Mouse (Mus musculus): Measurements from ENCODE around the gene Jmjd7. TPM values are rescaled to one million over a fixed set of nuclear protein-coding genes. Genes with fewer than 3 reads are reported as not detected.

Jmjd7 gene
- total RNA-seq, 2 experiments from 2014 or later, result 5.3 to 6.3 TPM

GRCm38 (mm10) chr2:120011462-120012200 lies 15.7 kb upstream of the Jmjd7 start:
- peak; percentile 52 to 59 for DNase-seq (ENCODE audit: low spot score in 2 of 2)

GRCm38 (mm10) chr2:120012924-120013323 lies 14.4 kb upstream of the Jmjd7 start:
- no peak for DNase-seq (ENCODE audit: low spot score in 2 of 2)

- DNase-seq (ENCODE audit: low spot score in 2 of 2), result no peak
These were observed 13.3 kb upstream of the Jmjd7 start for GRCm38 (mm10) chr2:120013831-120014486.

DNA sequence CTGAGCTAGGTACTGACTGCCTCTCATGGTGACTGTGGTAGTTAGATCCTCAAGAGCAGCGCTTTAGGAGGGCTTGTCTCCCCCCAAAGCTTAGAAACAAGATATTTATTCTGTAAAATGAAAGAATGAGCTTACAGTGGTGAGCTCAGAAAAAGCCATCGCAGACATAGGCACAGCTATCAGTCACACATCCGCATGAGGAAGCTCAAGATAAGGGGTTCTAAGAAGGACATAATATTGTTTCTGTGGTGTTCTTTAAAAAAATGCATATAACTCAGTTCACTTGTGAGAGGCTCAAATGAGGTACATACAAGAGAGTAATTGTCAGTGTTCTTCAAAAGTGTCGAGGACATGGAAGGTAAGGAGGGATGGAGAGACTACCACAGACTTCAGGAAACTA lies 11.4 kb upstream of the Jmjd7 start:
- DNase-seq (ENCODE audit: low spot score in 2 of 2), result no peak

GRCm38 (mm10) chr2:120017599-120017998 lies 9.7 kb upstream of the Jmjd7 start:
- DNase-seq (ENCODE audit: low spot score in 2 of 2), result no peak

DNA sequence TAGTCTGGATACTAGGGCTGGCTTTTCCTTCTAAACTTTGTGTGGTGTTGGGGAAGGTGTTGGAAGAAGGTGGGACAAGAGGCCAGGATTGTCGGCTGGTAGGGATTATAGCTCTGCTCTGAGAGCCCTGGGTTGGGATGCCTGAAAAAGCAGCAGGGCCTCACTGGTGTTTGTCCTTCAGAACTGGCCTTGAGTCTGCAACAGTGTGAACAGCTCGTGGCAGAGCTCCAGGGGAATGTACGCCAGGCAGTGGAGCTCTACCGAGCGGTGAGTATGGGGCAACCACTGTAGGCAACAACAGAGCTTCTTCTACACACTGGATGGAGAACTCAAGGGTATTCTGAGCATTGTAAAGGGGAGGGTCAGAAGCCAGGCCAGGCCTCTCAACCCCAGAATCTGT lies 2.9 kb upstream of the Jmjd7 start:
- DNase-seq (ENCODE audit: low spot score in 2 of 2), result no peak

DNA sequence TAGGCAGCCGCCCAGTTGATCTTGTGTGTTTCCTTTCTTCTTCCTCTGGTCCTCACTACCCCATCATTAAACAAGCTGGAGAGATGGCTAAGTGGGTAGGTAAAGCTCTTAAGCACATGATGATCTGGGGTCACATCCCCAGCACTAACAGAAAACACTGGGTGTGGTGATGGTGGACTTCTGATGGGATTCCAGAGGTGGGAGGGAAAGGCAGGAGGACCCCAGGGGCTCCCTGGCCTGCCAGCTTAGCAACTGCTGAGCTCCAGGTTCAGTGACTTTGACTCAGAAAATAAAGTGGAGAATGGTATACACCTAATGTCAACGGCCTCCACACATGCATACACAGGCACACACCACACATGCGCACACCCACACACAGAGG lies 658 bp downstream of the Jmjd7 start:
- no peak for DNase-seq (ENCODE audit: low spot score in 2 of 2)

DNA sequence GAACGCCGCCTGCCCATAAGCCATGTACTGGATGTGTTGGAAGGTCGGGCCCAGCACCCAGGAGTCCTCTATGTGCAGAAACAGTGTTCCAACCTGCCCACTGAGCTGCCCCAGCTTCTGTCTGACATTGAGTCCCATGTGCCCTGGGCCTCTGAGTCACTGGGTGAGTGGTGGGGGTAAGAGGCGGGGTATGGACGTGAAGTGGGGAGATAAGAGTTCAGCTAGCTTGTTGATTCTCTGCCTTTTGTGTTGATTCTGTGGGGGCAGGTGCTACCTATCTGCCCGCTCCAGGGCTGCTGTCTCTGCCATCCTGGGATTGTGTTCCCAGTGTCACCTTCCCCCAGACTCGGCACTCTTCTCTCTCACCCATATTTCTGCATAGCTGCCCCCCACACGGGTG lies 3.1 kb downstream of the Jmjd7 start:
- DNase-seq (ENCODE audit: low spot score in 2 of 2), result no peak

DNA sequence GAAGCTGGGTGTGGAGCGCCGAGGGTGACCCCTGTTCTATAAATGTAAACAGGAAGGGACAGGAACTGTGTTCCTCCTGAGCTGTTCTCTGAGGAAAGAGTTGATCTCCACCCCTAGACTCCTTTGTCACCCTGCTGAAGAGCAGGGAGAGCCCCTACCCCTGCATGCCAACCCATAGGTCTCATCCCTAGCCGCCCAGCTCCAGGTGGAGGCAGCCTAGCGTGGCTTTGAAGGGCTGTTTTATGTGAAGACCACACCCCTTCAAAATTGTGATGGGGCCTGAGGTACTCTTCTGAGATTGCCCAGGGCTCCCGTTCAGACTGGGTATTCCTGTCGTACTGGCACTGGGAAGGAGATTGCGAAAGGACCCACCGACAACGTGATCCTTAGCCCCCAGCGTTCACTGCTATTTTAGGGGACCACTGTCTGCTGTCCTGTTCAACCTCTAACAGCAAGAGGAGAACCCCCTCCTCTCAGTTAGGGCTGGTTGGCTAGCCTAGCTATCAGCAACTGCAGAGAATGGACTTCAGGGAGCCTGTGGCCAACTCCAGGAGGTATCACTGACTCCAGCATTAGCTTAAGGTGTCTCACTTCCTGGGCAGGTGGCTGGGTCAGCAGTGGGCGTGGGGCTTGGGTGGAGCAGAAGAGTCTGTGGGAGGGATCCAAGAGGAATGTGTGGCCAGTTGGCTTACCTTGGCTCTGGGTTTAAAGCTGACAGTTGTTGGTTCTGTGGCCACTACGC lies 5.6 kb downstream of the Jmjd7 start, which contains the start of gene Pla2g4b:
Gene Pla2g4b (plus strand): TSS at position 692 of the 742 bp plus-strand sequence.
- DNase-seq (ENCODE audit: low spot score in 2 of 2), result no peak

- DNase-seq (ENCODE audit: low spot score in 2 of 2), result no peak
These were observed 6.4 kb downstream of the Jmjd7 start for GRCm38 (mm10) chr2:120033726-120034125.

DNA sequence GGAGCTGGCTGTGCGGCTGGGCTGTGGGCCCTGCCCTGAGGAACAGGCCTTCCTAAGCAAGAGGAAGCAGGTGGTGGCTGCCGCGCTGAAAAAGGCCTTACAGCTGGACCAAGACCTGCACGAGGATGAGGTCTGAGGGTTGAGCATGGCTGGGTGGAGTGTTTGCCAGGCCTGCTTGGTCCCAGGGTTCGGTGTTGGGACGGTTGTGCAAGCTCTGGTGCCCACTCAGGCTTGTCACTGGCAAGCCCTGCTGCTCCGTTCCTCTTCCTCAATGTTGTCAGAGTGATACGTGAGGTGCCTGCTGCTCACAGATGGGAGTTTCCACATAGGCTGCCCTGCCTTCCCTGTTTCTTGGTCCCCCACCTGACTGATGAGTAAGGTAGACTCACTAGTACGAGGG lies 10.5 kb downstream of the Jmjd7 start:
- DNase-seq (ENCODE audit: low spot score in 2 of 2), result no peak

- DNase-seq (ENCODE audit: low spot score in 2 of 2), result no peak
These were observed 13.7 kb downstream of the Jmjd7 start for GRCm38 (mm10) chr2:120040991-120041390.

GRCm38 (mm10) chr2:120044101-120044603 lies 16.9 kb downstream of the Jmjd7 start:
- DNase-seq (ENCODE audit: low spot score in 2 of 2), result no peak

DNA sequence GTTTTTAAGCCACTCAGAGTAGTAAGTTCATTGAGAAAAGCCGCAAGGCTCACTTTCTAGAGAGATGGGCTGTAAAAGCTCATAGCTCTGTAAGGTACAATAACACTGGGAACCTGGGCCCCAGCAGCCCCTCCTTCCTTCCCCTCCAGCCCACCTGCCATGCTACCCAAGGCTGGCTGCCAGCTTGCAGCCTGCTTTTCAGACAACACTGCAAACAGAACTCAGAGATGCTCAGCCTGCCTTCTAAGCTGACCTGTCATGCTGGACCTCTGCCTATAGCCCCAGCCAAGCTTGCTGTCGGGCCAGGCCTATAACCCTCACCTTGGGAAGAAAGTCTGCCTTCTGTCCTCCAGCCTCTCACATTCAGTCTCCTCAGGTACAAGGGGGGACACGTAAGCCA lies 17.4 kb downstream of the Jmjd7 start:
- no peak for DNase-seq (ENCODE audit: low spot score in 2 of 2)

GRCm38 (mm10) chr2:120046486-120047310 lies 19.4 kb downstream of the Jmjd7 start:
- no peak for DNase-seq (ENCODE audit: low spot score in 2 of 2)

DNA sequence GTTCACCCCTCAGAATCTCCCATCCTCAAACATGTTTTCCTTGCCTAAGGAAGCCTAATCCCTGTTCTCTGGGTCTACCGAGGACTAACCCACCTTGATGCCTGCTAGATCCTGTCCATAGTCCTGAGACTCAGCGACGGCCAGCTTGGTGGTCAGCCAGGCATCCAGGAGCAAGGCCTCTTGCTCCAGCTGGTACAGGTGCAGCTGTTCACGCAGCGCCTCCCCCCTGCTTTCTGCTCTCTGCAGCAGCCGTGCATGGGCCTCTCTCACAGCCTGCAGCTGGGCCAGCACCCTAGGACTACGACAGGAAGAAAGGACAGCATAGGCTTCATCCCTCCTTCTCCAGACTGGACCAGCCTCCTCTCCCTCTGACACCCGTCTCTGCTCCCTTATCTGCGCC lies 20.9 kb downstream of the Jmjd7 start:
- no peak for DNase-seq (ENCODE audit: low spot score in 2 of 2)

DNA sequence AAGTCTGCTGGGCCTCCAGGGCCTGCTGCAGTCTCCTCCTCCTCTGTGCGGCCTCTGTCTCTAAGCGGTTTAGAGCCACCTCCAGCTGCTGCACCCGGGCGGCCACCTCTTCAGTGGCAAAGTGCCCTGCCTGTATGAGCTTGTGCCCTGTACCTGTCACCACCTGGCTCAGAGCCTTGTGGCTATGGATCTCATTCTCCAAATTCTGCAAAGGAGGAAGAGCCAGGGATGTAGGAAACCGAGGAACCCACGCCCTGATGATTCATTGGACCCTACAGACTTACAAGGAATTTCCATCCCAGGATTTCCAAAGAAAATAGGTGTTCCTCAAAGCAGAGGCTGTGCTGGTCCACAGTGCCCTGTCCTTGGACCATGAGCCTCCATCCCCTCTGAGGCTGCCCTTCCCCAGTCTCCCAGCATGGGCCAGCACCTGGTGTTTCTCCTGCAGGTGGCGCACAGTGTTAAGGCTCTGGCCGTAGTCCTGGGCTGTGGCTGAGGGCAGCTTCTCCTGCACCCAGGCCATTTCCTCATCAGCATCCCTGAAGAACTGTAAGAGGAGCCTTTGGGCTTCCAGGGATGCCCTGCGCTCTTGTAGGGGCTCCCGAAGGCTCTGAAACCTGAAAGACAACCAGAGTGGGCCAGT lies 22.5 kb downstream of the Jmjd7 start:
- DNase-seq (ENCODE audit: low spot score in 2 of 2), result no peak

- no peak for DNase-seq (ENCODE audit: low spot score in 2 of 2)
These were observed 24.1 kb downstream of the Jmjd7 start for GRCm38 (mm10) chr2:120051405-120051804.

- no peak for DNase-seq (ENCODE audit: low spot score in 2 of 2)
These were observed 27.7 kb downstream of the Jmjd7 start for GRCm38 (mm10) chr2:120054771-120055552.

DNA sequence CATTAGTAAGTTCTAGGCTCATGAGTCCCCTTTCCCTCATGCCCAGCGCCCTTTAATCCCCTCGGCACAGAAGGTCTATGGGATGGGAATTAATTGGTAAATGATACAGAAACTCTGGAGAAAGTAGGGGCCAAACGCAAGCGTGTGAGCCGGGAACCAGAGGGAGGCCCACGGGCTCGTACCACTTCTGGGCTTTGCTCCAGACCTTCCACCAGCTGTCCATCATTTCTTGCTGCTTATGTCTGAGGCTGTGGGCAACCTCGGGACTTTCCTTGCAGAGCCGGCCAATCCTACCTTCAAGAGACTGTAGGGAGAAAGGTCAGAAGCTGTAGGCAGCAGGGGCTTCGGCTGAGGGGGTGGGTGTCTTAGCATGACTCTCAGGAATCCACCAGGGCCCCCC lies 28.6 kb downstream of the Jmjd7 start:
- no peak for DNase-seq (ENCODE audit: low spot score in 2 of 2)
